Mouse (Mus musculus) intestine, embryonic 16.5 days (tissue): ENCODE data around the gene Gm20388. TPM values are rescaled to one million over a fixed set of nuclear protein-coding genes. Genes with fewer than 3 reads are reported as not detected.

Experiments used
- ATAC-seq: fragments of 200-750 bp; cut with Nextera tagmentation; 2 replicates; pipeline ENCODE4 v1.8.0; 2017; ENCODE audit warnings: moderate TSS enrichment, moderate library complexity
- H3K27ac ChIP-seq: fragments of 300-500 bp; sonication (generic); 2 replicates; pipeline ENCODE4 v1.5.1; 2014; ENCODE audit warnings: mild to moderate bottlenecking, low read length
- H3K27me3 ChIP-seq: fragments of 300-500 bp; sonication (generic); replicated peaks from 2 replicates; pipeline ENCODE4 v1.6.1; 2014; ENCODE audit warnings: low read length, control low read depth, mixed read lengths; ENCODE audit not compliant: control insufficient read depth, insufficient read depth
- H3K36me3 ChIP-seq: fragments of 300-500 bp; sonication (generic); 2 replicates; pipeline ENCODE4 v1.6.1; 2014; ENCODE audit warnings: low read length, control low read depth; ENCODE audit not compliant: control insufficient read depth, insufficient read depth
- H3K4me1 ChIP-seq: fragments of 300-500 bp; sonication (generic); 2 replicates; pipeline ENCODE4 v1.6.1; 2014; ENCODE audit warnings: low read length, control low read depth, mixed read lengths; ENCODE audit not compliant: control insufficient read depth, insufficient read depth
- H3K4me2 ChIP-seq: fragments of 300-500 bp; sonication (generic); 2 replicates; pipeline ENCODE4 v1.6.1; 2014; ENCODE audit warnings: low read depth, low read length, control low read depth
- H3K4me3 ChIP-seq: fragments of 300-500 bp; sonication (generic); 2 replicates; pipeline ENCODE4 v1.5.1; 2014; ENCODE audit warnings: mild to moderate bottlenecking, low read length
- H3K9ac ChIP-seq: fragments of 300-500 bp; sonication (generic); 2 replicates; pipeline ENCODE4 v1.6.1; 2014; ENCODE audit warnings: low read depth, low read length
- H3K9me3 ChIP-seq: fragments of 300-500 bp; sonication (generic); 2 replicates; pipeline ENCODE4 v1.6.1; 2016; ENCODE audit warnings: low read length, control low read depth; ENCODE audit not compliant: control insufficient read depth
- WGBS: fragments of 180-500 bp; shearing (Covaris S2); extraction: QIAGEN DNeasy Blood & Tissue Kit; methylation state at CpG from one replicate; pipeline ENCODE4 v1.1.7; 2014; 5-methylcytosine and 5-hydroxymethylcytosine counted together
- polyA plus RNA-seq: library from polyadenylated mRNA; unstranded; fragments of >200 nt; fragmentation: Nextera tagmentation; extraction: Ambion mirVana; gene quantifications from 2 replicates; pipeline ENCODE4 v1.2.1, GENCODE M21; 2015

The Gm20388 gene
- polyA plus RNA-seq, 1 experiment from 2014 or later, result 5.8 TPM

GRCm38 (mm10) chr8:120940287-120940686 lies 1029.6 kb downstream of the Gm20388 start:
- Histone ChIP-seq H3K9ac (no peak overlapping the region), H3K4me1 (peaks cover 20% of the 10 kb centered on the region), H3K27me3 (no peaks in the 10 kb centered on the region), H3K4me2 (no peak overlapping the region), H3K9me3 (no peaks in the 10 kb centered on the region), H3K4me3 (no peak overlapping the region), H3K36me3 (no peaks in the 10 kb centered on the region), H3K27ac (peak overlapping the region; percentile 17; the same call in 1 of the 2 replicates)
- ATAC-seq, result no peak
- 39% methylated on average over 12 of the region's 12 CpGs for WGBS

GRCm38 (mm10) chr8:120947240-120947639 lies 1036.6 kb downstream of the Gm20388 start:
- Histone ChIP-seq H3K4me2 (no peak overlapping the region), H3K27me3 (no peaks in the 10 kb centered on the region), H3K27ac (peak overlapping the region; percentile 94), H3K36me3 (no peaks in the 10 kb centered on the region), H3K4me3 (no peak overlapping the region), H3K4me1 (peaks cover 39% of the 10 kb centered on the region), H3K9me3 (no peaks in the 10 kb centered on the region), H3K9ac (peak overlapping the region; percentile 46)
- peak; percentile 78 for ATAC-seq
- 8% methylated on average over 10 of the region's 10 CpGs for WGBS

GRCm38 (mm10) chr8:120948050-120948595 lies 1037.5 kb downstream of the Gm20388 start:
- WGBS, result 58% methylated on average over 4 of the region's 4 CpGs
- Histone ChIP-seq H3K27ac (peak overlapping the region; percentile 94), H3K4me1 (peaks cover 39% of the 10 kb centered on the region), H3K36me3 (no peaks in the 10 kb centered on the region), H3K4me2 (no peak overlapping the region), H3K4me3 (no peak overlapping the region), H3K9me3 (no peaks in the 10 kb centered on the region), H3K9ac (peak overlapping the region; percentile 55; the same call in 1 of the 2 replicates), H3K27me3 (no peaks in the 10 kb centered on the region)
- ATAC-seq, result no peak

- H3K36me3 ChIP-seq, result no peaks in the 10 kb centered on the region
- H3K27ac ChIP-seq, result peak overlapping the region; percentile 82
- peak overlapping the region; percentile 18 for H3K4me3 ChIP-seq
- no peaks in the 10 kb centered on the region for H3K9me3 ChIP-seq
- no peaks in the 10 kb centered on the region for H3K27me3 ChIP-seq
- peaks cover 39% of the 10 kb centered on the region for H3K4me1 ChIP-seq
- 25% methylated on average over 25 of the region's 25 CpGs for WGBS
- no peak for ATAC-seq
- H3K4me2 ChIP-seq, result peak overlapping the region; percentile 35; the same call in 1 of the 2 replicates
- H3K9ac ChIP-seq, result peak overlapping the region; percentile 55
Observed at GRCm38 (mm10) chr8:120948620-120949491, 1038.2 kb downstream of the Gm20388 start.

- Histone ChIP-seq H3K4me1 (peaks cover 39% of the 10 kb centered on the region), H3K9ac (no peak overlapping the region), H3K27me3 (no peaks in the 10 kb centered on the region), H3K4me2 (no peak overlapping the region), H3K9me3 (no peaks in the 10 kb centered on the region), H3K36me3 (no peaks in the 10 kb centered on the region), H3K4me3 (no peak overlapping the region), H3K27ac (peak overlapping the region; percentile 21; the same call in 1 of the 2 replicates)
- WGBS, result 41% methylated on average over 16 of the region's 16 CpGs
- ATAC-seq, result no peak
Observed at GRCm38 (mm10) chr8:120950674-120951218, 1040.1 kb downstream of the Gm20388 start.

- no peaks in the 10 kb centered on the region for H3K4me1 ChIP-seq
- no peak overlapping the region for H3K9ac ChIP-seq
- H3K4me2 ChIP-seq, result no peak overlapping the region
- no peaks in the 10 kb centered on the region for H3K9me3 ChIP-seq
- no peaks in the 10 kb centered on the region for H3K27me3 ChIP-seq
- no peaks in the 10 kb centered on the region for H3K36me3 ChIP-seq
- H3K27ac ChIP-seq, result no peak overlapping the region
- no peak overlapping the region for H3K4me3 ChIP-seq
- no peak for ATAC-seq
- WGBS, result 49% methylated on average over 8 of the region's 8 CpGs
Observed at GRCm38 (mm10) chr8:120959470-120959891, 1048.8 kb downstream of the Gm20388 start.

- Histone ChIP-seq H3K4me3 (no peak overlapping the region), H3K36me3 (no peaks in the 10 kb centered on the region), H3K9ac (no peak overlapping the region), H3K4me1 (no peaks in the 10 kb centered on the region; the same call in 1 of the 2 replicates), H3K4me2 (no peak overlapping the region), H3K9me3 (no peaks in the 10 kb centered on the region), H3K27me3 (no peaks in the 10 kb centered on the region), H3K27ac (no peak overlapping the region)
- WGBS, result 92% methylated on average over 5 of the region's 5 CpGs
- ATAC-seq, result no peak
Observed at GRCm38 (mm10) chr8:120962606-120963380, 1052.2 kb downstream of the Gm20388 start.

- Histone ChIP-seq H3K36me3 (no peaks in the 10 kb centered on the region), H3K4me2 (no peak overlapping the region), H3K9ac (no peak overlapping the region), H3K4me1 (peaks cover 1% of the 10 kb centered on the region; the same call in 1 of the 2 replicates), H3K9me3 (no peaks in the 10 kb centered on the region), H3K27me3 (peaks cover 6% of the 10 kb centered on the region; the same call in 1 of the 2 replicates), H3K4me3 (no peak overlapping the region), H3K27ac (no peak overlapping the region)
- no peak for ATAC-seq
- WGBS, result 42% methylated on average over 3 of the region's 3 CpGs
Observed at GRCm38 (mm10) chr8:120966557-120966956, 1055.9 kb downstream of the Gm20388 start.

GRCm38 (mm10) chr8:120968308-120968707 lies 1057.7 kb downstream of the Gm20388 start:
- H3K4me2 ChIP-seq, result no peak overlapping the region
- no peak overlapping the region for H3K4me3 ChIP-seq
- no peak overlapping the region for H3K27ac ChIP-seq
- 57% methylated on average over 6 of the region's 6 CpGs for WGBS
- no peak overlapping the region for H3K9ac ChIP-seq
- peaks cover 17% of the 10 kb centered on the region for H3K4me1 ChIP-seq
- H3K27me3 ChIP-seq, result peaks cover 17% of the 10 kb centered on the region; the same call in 1 of the 2 replicates
- H3K36me3 ChIP-seq, result no peaks in the 10 kb centered on the region
- no peaks in the 10 kb centered on the region for H3K9me3 ChIP-seq
- no peak for ATAC-seq
